Mouse (Mus musculus) monocyte, adult 59 days (primary cell): ENCODE data around the gene Gm10188. TPM values are rescaled to one million over a fixed set of nuclear protein-coding genes. Genes with fewer than 3 reads are reported as not detected.

ENCODE experiments used
- total RNA-seq, 2 experiments: library from RNA; stranded (reverse); gene quantifications; one replicate each; pipeline ENCODE4 v1.2.4; 2023

Gm10188 gene
- not detected for total RNA-seq

DNA sequence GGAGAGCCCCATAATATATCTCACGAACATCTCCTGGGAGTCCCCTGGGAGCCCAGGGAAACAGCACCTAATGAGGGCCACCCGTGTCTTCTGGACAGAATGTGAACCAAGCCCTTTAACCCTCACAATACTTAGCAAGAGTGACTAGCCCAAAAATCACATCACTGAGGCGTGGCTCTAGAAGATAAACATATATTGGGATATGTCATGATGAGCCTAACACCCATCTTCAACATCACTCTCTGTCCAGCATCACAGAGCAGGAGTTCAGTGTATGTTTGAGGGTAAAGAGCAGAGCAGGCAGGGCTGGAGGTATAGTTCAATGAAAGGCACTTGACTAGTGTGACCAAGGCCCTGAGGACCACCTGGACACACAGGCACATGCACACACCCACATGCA lies at the start of gene Gm10188:
TSS of gene Gm10188 (minus strand) at position 101 of the 400 bp plus-strand sequence.

DNA sequence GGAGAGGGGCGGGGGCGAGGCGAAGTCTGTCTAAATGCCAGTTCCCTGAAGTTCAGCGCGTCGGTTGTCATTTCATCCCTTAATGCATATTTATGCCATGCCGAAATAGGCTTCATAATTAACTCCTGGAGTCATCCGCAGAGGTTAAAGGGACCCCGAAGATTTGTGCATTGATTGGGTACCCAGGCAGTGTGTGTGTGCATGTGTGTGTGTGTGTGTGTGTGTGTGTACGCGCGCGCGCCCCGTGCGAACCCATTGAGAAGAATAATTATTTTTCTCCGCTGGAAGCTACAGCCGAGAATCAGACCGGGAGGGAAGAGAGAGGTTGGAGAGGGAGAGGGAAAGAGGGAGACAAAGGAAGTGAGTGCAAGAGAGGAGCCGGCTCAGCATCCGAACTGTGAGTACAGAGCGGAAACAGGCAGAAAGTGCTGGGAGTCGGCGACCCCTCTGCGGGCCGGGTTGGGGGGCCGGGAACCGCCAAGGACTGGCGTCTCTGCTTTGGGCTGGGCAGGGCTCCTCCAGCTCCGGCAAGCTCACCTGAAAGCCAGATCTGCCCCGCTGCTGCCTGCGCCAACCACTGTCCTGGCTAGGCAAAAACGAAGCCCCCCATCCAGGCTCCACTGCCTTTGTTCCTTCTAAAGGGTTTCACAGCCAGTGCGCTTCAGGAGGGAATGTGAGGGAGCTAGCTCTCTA lies 38.3 kb downstream of the Gm10188 start, which contains the start of the genes Lemd1 and AC124108.1:
TSS of gene Lemd1 (plus strand) at position 339 of the 693 bp plus-strand sequence.
TSS of gene AC124108.1 (plus strand) at position 365 of the 693 bp plus-strand sequence.

Other genes starting within 250 kb of the Gm10188 start
- 100 to 1,000 TPM; 116 to 132 TPM for gene Elk4, start 222.2 kb downstream of the Gm10188 start, total RNA-seq
- not detected for gene Mfsd4a, start 161.7 kb downstream of the Gm10188 start, total RNA-seq
- 1 to 10 TPM; 1.4 to 3.2 TPM for gene Cdk18, start 90.1 kb downstream of the Gm10188 start, total RNA-seq
- gene Lemd1, start 38.3 kb downstream of the Gm10188 start, total RNA-seq, result not detected
- gene AC124108.1, start 38.3 kb downstream of the Gm10188 start, total RNA-seq, result not detected
- not detected for gene Klhdc8a, start 68.9 kb upstream of the Gm10188 start, total RNA-seq
- 100 to 1,000 TPM; 153 to 166 TPM for gene Nuak2, start 86.4 kb upstream of the Gm10188 start, total RNA-seq
- 10 to 100 TPM; 12.8 to 16.1 TPM for gene Tmcc2, start 161.5 kb upstream of the Gm10188 start, total RNA-seq
- gene Dstyk, start 187.8 kb upstream of the Gm10188 start, total RNA-seq, result 10 to 100 TPM; 47.2 to 55.3 TPM
- gene Rbbp5, start 247.6 kb upstream of the Gm10188 start, total RNA-seq, result 10 to 100 TPM; 43.9 to 45.1 TPM